Mouse (Mus musculus): Measurements from ENCODE around the gene Nmrk1. TPM values are rescaled to one million over a fixed set of nuclear protein-coding genes. Genes with fewer than 3 reads are reported as not detected.

Gene Nmrk1
- total RNA-seq, 4 experiments from 2014 or later: 3.0 to 4.8 (median 3.6) TPM

Other genes starting within 250 kb of the Nmrk1 start
- 10 to 100 TPM; 22.1 to 28.5 (median 25.5) TPM for gene Ostf1, start 127 bp upstream of the Nmrk1 start, total RNA-seq (2022)
- gene Carnmt1, start 38.8 kb downstream of the Nmrk1 start, total RNA-seq (2022): 100 to 1,000 TPM; 103 to 147 (median 134) TPM
- 1 to 10 TPM; 3.1 to 4.1 (median 3.3) TPM for gene D030056L22Rik, start 81.2 kb downstream of the Nmrk1 start, total RNA-seq (2022)
- gene Trpm6, start 118.0 kb downstream of the Nmrk1 start, total RNA-seq (2022): under 1 TPM in 2 of 4 experiments, not detected in 2; 0.07 to 0.11 TPM

Data from gastrocnemius, adult 8-10 months (tissue).